Mouse (Mus musculus) splenic B cell, adult 2 months (primary cell): ENCODE measurements around the gene Ppp1r9b.

Experiments used
- DNase-seq: peaks from one replicate; pipeline ENCODE4 v3.0.0-alpha.2; 2011; ENCODE audit warnings: low read depth, low spot score
- H3K27me3 ChIP-seq: 2 replicates; pipeline ENCODE4 v1.6.1; 2012; ENCODE audit warnings: mild to moderate bottlenecking, low read length, moderate library complexity, mixed read lengths; ENCODE audit not compliant: control insufficient read depth, poor library complexity, insufficient read depth, severe bottlenecking
- H3K36me3 ChIP-seq: 2 replicates; pipeline ENCODE4 v1.6.1; 2012; ENCODE audit warnings: mild to moderate bottlenecking, low read length, moderate library complexity, mixed read lengths; ENCODE audit not compliant: control insufficient read depth, poor library complexity, insufficient read depth, severe bottlenecking

Ppp1r9b gene

GRCm38 (mm10) chr11:94990749-94991577, at the start of gene Ppp1r9b:
Ppp1r9b (plus strand) TSS chr11:94991035.
- peak; percentile 91 for DNase-seq
- no peaks in the 10 kb centered on the region for H3K27me3 ChIP-seq
- H3K36me3 ChIP-seq = no peaks in the 10 kb centered on the region

DNA sequence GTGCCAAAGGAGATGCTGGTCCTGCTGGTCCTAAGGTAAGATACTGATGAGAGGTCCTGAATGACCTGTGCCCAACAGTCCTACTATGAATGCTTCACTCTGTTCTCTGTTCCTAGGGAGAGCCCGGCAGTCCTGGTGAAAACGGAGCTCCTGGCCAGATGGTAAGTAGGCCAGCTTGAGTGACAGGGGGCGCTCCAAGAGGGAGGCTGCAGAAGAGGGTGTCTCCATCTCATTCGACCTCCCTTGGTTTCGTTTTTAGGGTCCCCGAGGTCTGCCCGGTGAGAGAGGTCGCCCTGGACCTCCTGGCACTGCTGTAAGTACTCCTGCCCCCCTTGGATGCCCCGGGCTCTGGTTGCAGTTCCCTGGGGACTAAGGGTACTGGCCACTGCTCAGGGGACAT, 49.7 kb upstream of the Ppp1r9b start:
- Histone ChIP-seq H3K27me3 (no peaks in the 10 kb centered on the region), H3K36me3 (no peaks in the 10 kb centered on the region)
- no peak for DNase-seq

- Histone ChIP-seq H3K27me3 (no peaks in the 10 kb centered on the region), H3K36me3 (no peaks in the 10 kb centered on the region)
- DNase-seq = no peak
Observed at GRCm38 (mm10) chr11:94941776-94942175, 49.1 kb upstream of the Ppp1r9b start.

- peak; percentile 60 for DNase-seq
- no peaks in the 10 kb centered on the region for H3K36me3 ChIP-seq
- H3K27me3 ChIP-seq = no peaks in the 10 kb centered on the region
Observed at GRCm38 (mm10) chr11:94942282-94943023, 48.4 kb upstream of the Ppp1r9b start.

GRCm38 (mm10) chr11:94943054-94943453, 47.8 kb upstream of the Ppp1r9b start:
- no peaks in the 10 kb centered on the region for H3K27me3 ChIP-seq
- DNase-seq = no peak
- H3K36me3 ChIP-seq = no peaks in the 10 kb centered on the region

- H3K27me3 ChIP-seq = no peaks in the 10 kb centered on the region
- no peaks in the 10 kb centered on the region for H3K36me3 ChIP-seq
- no peak for DNase-seq
Observed at GRCm38 (mm10) chr11:94944295-94944694, 46.5 kb upstream of the Ppp1r9b start.

- H3K27me3 ChIP-seq = no peaks in the 10 kb centered on the region
- no peak for DNase-seq
- no peaks in the 10 kb centered on the region for H3K36me3 ChIP-seq
Observed at GRCm38 (mm10) chr11:94945236-94945635, 45.6 kb upstream of the Ppp1r9b start.

DNA sequence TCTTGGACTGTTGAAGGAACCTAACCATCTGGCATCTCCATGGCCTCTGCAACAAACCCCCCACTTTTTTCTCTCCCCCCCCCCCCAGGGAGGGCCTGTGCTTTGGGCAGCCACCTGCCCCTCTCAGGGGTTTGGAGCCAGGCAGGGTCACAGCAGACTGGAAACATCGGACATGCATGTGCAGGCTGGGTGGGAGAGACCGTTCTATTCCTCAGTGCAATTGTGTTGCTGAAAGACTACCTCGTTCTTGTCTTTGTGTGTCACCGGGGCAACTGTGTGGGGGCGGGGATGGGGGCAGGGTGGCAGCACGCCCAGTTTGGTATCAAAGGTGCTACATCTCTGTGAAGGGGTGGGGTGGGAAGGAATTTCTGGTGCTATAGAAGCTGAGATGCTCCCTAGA, 38.7 kb upstream of the Ppp1r9b start:
- H3K36me3 ChIP-seq = no peaks in the 10 kb centered on the region
- H3K27me3 ChIP-seq = no peaks in the 10 kb centered on the region
- no peak for DNase-seq

DNA sequence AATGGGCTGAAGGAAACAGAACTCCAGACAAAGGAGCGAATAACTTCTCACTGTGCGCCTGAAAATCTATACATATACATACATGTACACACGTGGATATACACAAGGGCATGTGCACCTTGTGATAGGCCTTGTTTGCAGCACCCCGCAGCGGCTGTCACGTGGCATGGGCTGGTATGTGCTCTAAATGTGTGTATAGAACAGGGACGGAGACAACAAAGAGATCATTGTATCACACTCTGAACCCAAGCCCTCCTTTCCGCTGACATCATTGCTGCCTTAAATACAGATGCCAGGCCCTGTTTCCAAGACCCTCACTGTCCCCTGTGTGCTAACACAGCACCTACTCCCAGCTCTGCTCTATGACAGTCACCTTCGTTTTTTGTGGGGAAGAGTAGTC, 35.7 kb upstream of the Ppp1r9b start:
- Histone ChIP-seq H3K36me3 (no peaks in the 10 kb centered on the region), H3K27me3 (no peaks in the 10 kb centered on the region)
- DNase-seq = no peak

DNA sequence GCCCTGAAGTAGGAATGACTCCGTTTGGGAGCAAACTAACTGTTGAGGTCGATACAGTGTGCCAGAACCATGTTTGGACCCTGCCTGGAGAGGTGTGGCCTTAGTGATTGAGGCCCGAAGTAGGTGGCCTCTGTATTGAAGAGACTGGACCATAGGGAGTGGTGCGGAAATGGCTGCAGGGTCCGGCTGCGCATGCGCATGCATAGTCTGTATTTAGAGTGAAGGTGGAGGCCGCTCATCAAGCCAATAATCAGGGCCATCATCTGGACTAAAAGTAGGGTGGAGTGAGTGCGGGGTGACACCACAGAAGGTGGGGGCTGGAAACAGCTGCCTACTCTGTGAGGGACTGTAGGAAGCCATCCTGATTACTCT, 33.2 kb upstream of the Ppp1r9b start:
- no peak for DNase-seq
- Histone ChIP-seq H3K27me3 (no peaks in the 10 kb centered on the region), H3K36me3 (no peaks in the 10 kb centered on the region)

GRCm38 (mm10) chr11:94958065-94958858, 32.6 kb upstream of the Ppp1r9b start:
- no peak for DNase-seq
- Histone ChIP-seq H3K27me3 (no peaks in the 10 kb centered on the region), H3K36me3 (no peaks in the 10 kb centered on the region)

DNA sequence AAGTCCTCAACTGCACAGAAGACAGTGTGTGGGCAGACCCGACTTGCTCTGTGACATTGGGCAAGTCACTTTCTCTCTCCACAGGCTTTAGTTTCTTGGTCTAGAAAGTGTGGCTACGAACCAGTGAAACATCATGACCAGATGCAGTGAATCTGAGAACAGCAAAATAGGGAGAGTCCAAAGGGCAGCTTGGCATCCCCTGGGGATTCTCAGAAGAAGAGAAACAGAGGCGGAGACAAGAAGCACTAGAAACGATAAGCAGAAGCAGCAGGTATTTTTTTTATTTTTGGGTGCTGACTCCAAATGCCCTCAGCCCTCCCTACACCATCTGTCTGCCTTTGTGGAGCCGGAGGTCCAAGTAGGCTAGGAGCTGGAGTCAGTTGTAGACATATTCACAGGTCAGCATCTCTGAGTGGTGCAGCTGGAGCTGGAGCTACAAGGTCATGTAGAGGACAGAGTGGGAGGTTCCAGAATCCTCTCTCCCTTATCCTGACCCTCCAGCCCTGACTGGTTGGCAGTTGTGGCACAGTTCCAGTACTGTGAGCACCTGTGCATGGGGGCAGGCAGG, 28.2 kb upstream of the Ppp1r9b start:
- Histone ChIP-seq H3K27me3 (no peaks in the 10 kb centered on the region), H3K36me3 (no peaks in the 10 kb centered on the region)
- DNase-seq = no peak

DNA sequence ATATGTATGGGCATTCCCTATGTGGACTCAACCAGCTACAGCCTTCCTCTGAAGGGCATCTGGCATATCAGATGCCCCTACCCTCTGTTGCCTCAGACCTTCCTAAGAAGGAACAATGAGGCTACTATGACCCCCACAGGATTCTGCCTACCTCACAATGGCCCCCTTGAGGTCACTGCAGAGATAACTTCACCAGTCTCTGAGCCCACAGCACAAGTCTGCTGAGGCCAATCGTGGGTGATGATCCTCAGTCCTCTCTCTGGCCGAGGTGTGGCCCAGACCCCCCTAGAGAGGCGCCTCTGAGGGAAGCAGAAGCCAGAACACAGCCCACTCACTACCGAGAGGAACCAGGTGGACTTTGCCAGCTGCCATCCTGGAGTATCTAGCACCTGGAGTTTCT, 23.4 kb upstream of the Ppp1r9b start, which contains the start of gene Hils1:
TSS of gene Hils1 (plus strand) at position 175 of the 400 bp plus-strand sequence.
- no peaks in the 10 kb centered on the region for H3K36me3 ChIP-seq
- DNase-seq = no peak
- no peaks in the 10 kb centered on the region; the same call in 1 of the 2 replicates for H3K27me3 ChIP-seq

- DNase-seq = no peak
- Histone ChIP-seq H3K36me3 (no peaks in the 10 kb centered on the region), H3K27me3 (no peaks in the 10 kb centered on the region; the same call in 1 of the 2 replicates)
Observed at GRCm38 (mm10) chr11:94968187-94968586, 22.6 kb upstream of the Ppp1r9b start.
